Mouse (Mus musculus): ENCODE measurements at regions not wholly inside any gene's neighbourhood (a gene's known extent, or its start where the extent isn't known, plus 50 kb on each side); places are given as distances from the start of the nearest gene placed in this dataset.

- no peak overlapping the region for H3K27ac ChIP-seq (ENCODE audit: low read depth, low read length)
- H3K9ac ChIP-seq, result no peak overlapping the region
- H3K4me2 ChIP-seq (ENCODE audit: low read depth), result no peak overlapping the region
- H3K4me3 ChIP-seq (ENCODE audit: low read depth, low read length), result no peak overlapping the region
- DNase-seq (peak; percentile 15), ATAC-seq (no peak; the same call in 1 of the 2 replicates)
- H3K4me1 ChIP-seq (ENCODE audit: insufficient read depth), result no peaks in the 10 kb centered on the region
- TF ChIP-seq CTCF (IDR thresholded peaks at IDR 0.05; ENCODE audit: low read depth), result no peak
- H3K27me3 ChIP-seq (ENCODE audit: insufficient read depth, low read length), result no peaks in the 10 kb centered on the region
- H3K9me3 ChIP-seq (ENCODE audit: low read length), result no peaks in the 10 kb centered on the region
- no peaks in the 10 kb centered on the region for H3K36me3 ChIP-seq (ENCODE audit: insufficient read depth)
- 61% methylated on average over 2 of the region's 2 CpGs for WGBS
These were observed 325.0 kb downstream of the Mettl4 start for GRCm38 (mm10) chr17:94424811-94425210.

DNA sequence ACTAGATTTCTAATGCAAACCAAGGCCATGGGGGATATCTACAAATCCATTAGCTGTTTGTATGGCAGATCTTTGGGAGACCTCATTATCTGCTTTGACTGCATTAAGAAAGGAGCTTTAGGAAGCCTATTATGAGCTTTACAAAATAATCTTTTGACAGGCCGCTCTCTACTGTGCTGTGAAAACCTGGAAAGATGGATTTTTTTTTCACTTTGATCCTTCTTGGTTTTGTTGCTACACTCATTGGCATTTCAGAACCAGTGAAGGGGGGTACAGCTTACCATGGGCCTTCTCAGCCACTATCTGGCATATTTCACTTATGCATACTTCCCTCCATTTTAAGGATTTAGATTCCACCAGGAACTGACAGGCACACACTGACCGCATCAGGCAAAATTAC lies 366.8 kb downstream of the Mettl4 start:
- Histone ChIP-seq H3K27me3 (ENCODE audit: insufficient read depth, low read length) (no peaks in the 10 kb centered on the region), H3K4me2 (ENCODE audit: low read depth) (no peak overlapping the region), H3K4me3 (ENCODE audit: low read depth, low read length) (no peak overlapping the region), H3K27ac (ENCODE audit: low read depth, low read length) (no peak overlapping the region), H3K36me3 (ENCODE audit: insufficient read depth) (no peaks in the 10 kb centered on the region), H3K4me1 (ENCODE audit: insufficient read depth) (no peaks in the 10 kb centered on the region), H3K9me3 (ENCODE audit: low read length) (no peaks in the 10 kb centered on the region), H3K9ac (no peak overlapping the region)
- TF ChIP-seq CTCF (IDR thresholded peaks at IDR 0.05; ENCODE audit: low read depth), result no peak
- DNase-seq (no peak), ATAC-seq (no peak)
- 58% methylated on average over 2 of the region's 2 CpGs for WGBS

DNA sequence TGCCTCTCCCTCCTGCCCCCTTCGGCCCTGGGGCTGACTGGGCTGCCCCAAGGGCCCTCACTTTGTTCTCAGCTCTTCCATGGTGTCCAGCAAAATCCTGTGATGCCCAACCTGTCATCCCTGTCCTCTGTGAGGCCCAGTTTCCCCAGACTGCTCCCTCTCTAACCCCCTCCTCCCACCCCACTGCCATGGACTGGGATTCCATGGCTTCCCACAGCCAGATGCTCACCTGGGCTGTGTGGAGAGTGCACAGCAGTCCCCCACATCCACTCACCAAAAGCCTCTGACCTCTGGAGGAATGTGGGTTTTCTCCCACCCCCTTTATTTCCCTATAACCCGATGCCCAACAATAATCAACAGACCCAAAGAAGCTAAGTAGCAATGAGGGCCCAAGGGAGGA lies 414.1 kb downstream of the Mettl4 start:
- Histone ChIP-seq H3K4me3 (ENCODE audit: low read depth, low read length) (no peak overlapping the region), H3K36me3 (ENCODE audit: insufficient read depth) (no peaks in the 10 kb centered on the region), H3K4me1 (ENCODE audit: insufficient read depth) (no peaks in the 10 kb centered on the region), H3K9ac (no peak overlapping the region), H3K27ac (ENCODE audit: low read depth, low read length) (no peak overlapping the region), H3K9me3 (ENCODE audit: low read length) (no peaks in the 10 kb centered on the region), H3K27me3 (ENCODE audit: insufficient read depth, low read length) (no peaks in the 10 kb centered on the region), H3K4me2 (ENCODE audit: low read depth) (no peak overlapping the region)
- DNase-seq, result no peak
- no peak for TF ChIP-seq CTCF (IDR thresholded peaks at IDR 0.05; ENCODE audit: low read depth)
- ATAC-seq, result no peak
- WGBS, result 88% methylated on average over 2 of the region's 2 CpGs

DNA sequence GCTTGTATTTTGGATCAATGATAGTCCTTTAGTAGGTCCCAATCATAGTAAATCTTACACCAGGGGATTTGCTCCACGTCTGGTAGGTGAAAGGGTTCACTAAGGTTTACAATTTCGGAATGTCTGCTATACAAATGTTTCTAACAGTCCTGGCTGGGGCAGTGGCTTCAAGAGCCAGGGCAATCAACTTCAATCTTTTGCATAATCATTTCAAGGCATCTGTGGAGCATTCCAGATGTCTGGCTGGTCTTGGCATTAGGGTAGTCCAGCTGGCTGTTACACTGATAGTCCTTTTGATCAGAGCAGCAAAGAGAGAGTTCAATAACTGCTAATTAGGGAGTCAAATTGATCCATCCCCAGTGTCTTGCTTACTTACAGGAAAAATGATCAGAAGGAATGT lies 423.6 kb downstream of the Mettl4 start:
- Histone ChIP-seq H3K9ac (no peak overlapping the region), H3K27ac (ENCODE audit: low read depth, low read length) (no peak overlapping the region), H3K4me2 (ENCODE audit: low read depth) (no peak overlapping the region), H3K27me3 (ENCODE audit: insufficient read depth, low read length) (no peaks in the 10 kb centered on the region), H3K4me3 (ENCODE audit: low read depth, low read length) (no peak overlapping the region), H3K4me1 (ENCODE audit: insufficient read depth) (no peaks in the 10 kb centered on the region), H3K9me3 (ENCODE audit: low read length) (no peaks in the 10 kb centered on the region), H3K36me3 (ENCODE audit: insufficient read depth) (no peaks in the 10 kb centered on the region)
- no peak for DNase-seq
- no peak for TF ChIP-seq CTCF (IDR thresholded peaks at IDR 0.05; ENCODE audit: low read depth)
- ATAC-seq, result no peak
- whole genome bisulfite sequencing, result 60% methylated on average over 2 of the region's 2 CpGs

GRCm38 (mm10) chr17:94291221-94291620 lies 458.6 kb downstream of the Mettl4 start:
- ATAC-seq, result no peak

DNA sequence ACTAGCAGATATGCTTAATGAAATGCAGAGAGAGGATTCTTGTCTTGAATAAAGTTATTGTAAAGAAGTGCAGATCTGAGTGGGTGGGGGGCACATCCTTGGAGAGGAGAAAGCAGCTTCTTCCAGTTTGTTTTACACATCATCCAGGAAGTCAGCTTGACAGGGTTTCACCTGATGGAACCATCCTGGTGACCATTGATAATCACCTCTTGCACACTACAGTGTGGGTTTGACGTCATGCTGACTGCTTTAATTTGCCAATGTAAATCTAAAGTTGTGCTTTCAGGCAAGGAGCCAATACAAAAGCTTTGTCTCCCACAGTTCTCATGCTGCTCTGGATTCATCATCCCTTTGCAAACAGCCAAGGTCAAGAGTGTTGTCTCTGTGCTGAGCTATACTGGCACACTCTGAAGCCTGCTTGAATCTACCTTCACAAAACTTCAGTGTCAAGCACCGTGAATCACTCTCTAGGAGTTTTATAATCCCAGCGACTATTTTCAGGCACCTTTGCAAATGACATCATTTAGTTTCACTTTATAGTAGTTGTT lies 462.1 kb downstream of the Mettl4 start:
- H3K27me3 ChIP-seq (ENCODE audit: insufficient read depth, low read length), result no peaks in the 10 kb centered on the region
- H3K9me3 ChIP-seq (ENCODE audit: low read length), result no peaks in the 10 kb centered on the region
- no peaks in the 10 kb centered on the region for H3K4me1 ChIP-seq (ENCODE audit: insufficient read depth)
- DNase-seq (no peak), ATAC-seq (no peak)
- no peak for TF ChIP-seq CTCF (IDR thresholded peaks at IDR 0.05; ENCODE audit: low read depth)
- no peak overlapping the region for H3K4me3 ChIP-seq (ENCODE audit: low read depth, low read length)
- 53% methylated on average over 3 of the region's 3 CpGs for WGBS
- H3K9ac ChIP-seq, result no peak overlapping the region
- H3K27ac ChIP-seq (ENCODE audit: low read depth, low read length), result no peak overlapping the region
- H3K4me2 ChIP-seq (ENCODE audit: low read depth), result no peak overlapping the region
- no peaks in the 10 kb centered on the region for H3K36me3 ChIP-seq (ENCODE audit: insufficient read depth)

More at GRCm38 (mm10) chr17:94291221-94291620, 458.6 kb downstream of the Mettl4 start:
- no peak overlapping the region for H3K4me2 ChIP-seq (ENCODE audit: low read depth)
- no peak for TF ChIP-seq CTCF (IDR thresholded peaks at IDR 0.05; ENCODE audit: low read depth)
- WGBS, result 87% methylated on average over 3 of the region's 3 CpGs
- no peaks in the 10 kb centered on the region for H3K27me3 ChIP-seq (ENCODE audit: insufficient read depth, low read length)
- H3K4me3 ChIP-seq (ENCODE audit: low read depth, low read length), result no peak overlapping the region
- no peak for DNase-seq
- H3K9me3 ChIP-seq (ENCODE audit: low read length), result no peaks in the 10 kb centered on the region
- no peak overlapping the region for H3K27ac ChIP-seq (ENCODE audit: low read depth, low read length)
- no peaks in the 10 kb centered on the region for H3K36me3 ChIP-seq (ENCODE audit: insufficient read depth)
- no peak overlapping the region for H3K9ac ChIP-seq
- no peaks in the 10 kb centered on the region for H3K4me1 ChIP-seq (ENCODE audit: insufficient read depth)

- Histone ChIP-seq H3K36me3 (ENCODE audit: insufficient read depth) (no peaks in the 10 kb centered on the region), H3K27me3 (ENCODE audit: insufficient read depth, low read length) (no peaks in the 10 kb centered on the region), H3K4me2 (ENCODE audit: low read depth) (no peak overlapping the region), H3K9me3 (ENCODE audit: low read length) (no peaks in the 10 kb centered on the region), H3K27ac (ENCODE audit: low read depth, low read length) (no peak overlapping the region), H3K4me1 (ENCODE audit: insufficient read depth) (no peaks in the 10 kb centered on the region), H3K9ac (no peak overlapping the region), H3K4me3 (ENCODE audit: low read depth, low read length) (no peak overlapping the region)
- no peak for TF ChIP-seq CTCF (IDR thresholded peaks at IDR 0.05; ENCODE audit: low read depth)
- DNase-seq, result no peak
- no peak for ATAC-seq
These were observed 473.0 kb downstream of the Mettl4 start for GRCm38 (mm10) chr17:94276851-94277250.

DNA sequence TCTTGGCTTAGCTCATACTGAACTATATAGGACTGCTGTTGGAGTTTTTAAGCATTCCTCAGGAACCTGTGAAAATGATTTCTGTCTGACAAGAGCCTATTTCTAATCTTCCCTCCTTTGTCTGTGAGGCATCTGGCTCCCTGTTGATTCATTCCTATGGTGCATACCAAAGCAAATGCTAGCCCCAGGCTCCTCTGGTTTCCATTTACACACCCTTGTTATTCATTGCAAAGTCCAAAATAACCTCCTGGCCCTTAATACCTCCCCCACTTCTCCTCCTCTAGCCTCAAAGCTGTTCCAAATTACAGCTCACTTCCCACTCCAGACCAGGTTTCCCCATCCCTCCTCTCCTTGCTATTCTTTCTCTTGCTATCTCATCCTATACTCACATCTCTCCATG lies 480.1 kb downstream of the Mettl4 start:
- ATAC-seq (no peak), DNase-seq (no peak)
- Histone ChIP-seq H3K36me3 (ENCODE audit: insufficient read depth) (no peaks in the 10 kb centered on the region), H3K27ac (ENCODE audit: low read depth, low read length) (no peak overlapping the region), H3K27me3 (ENCODE audit: insufficient read depth, low read length) (no peaks in the 10 kb centered on the region), H3K4me2 (ENCODE audit: low read depth) (no peak overlapping the region), H3K4me3 (ENCODE audit: low read depth, low read length) (no peak overlapping the region), H3K4me1 (ENCODE audit: insufficient read depth) (no peaks in the 10 kb centered on the region), H3K9ac (no peak overlapping the region), H3K9me3 (ENCODE audit: low read length) (no peaks in the 10 kb centered on the region)
- no peak for TF ChIP-seq CTCF (IDR thresholded peaks at IDR 0.05; ENCODE audit: low read depth)

Data from forebrain, postnatal 0 days (tissue).